Mouse (Mus musculus) large intestine, adult 2 months (tissue): Measurements from ENCODE around the gene Miox. TPM values are rescaled to one million over a fixed set of nuclear protein-coding genes. Genes with fewer than 3 reads are reported as not detected.

Source experiments
- DNase-seq: peaks from one replicate; pipeline ENCODE4 v3.0.0-alpha.2; 2012; ENCODE audit warnings: low read depth, low spot score
- WGBS: fragments of 180-500 bp; shearing (Covaris S2); methylation state at CpG from one replicate; pipeline ENCODE4 v1.1.7; 2018; 5-methylcytosine and 5-hydroxymethylcytosine counted together
- polyA plus RNA-seq: library from polyadenylated mRNA; depleted of rRNA; stranded (reverse); fragments of >200 nt; gene quantifications from 2 replicates; pipeline ENCODE4 v1.2.3, GENCODE M21; 2012

Miox gene
- polyA plus RNA-seq, 1 experiment: not detected

DNA sequence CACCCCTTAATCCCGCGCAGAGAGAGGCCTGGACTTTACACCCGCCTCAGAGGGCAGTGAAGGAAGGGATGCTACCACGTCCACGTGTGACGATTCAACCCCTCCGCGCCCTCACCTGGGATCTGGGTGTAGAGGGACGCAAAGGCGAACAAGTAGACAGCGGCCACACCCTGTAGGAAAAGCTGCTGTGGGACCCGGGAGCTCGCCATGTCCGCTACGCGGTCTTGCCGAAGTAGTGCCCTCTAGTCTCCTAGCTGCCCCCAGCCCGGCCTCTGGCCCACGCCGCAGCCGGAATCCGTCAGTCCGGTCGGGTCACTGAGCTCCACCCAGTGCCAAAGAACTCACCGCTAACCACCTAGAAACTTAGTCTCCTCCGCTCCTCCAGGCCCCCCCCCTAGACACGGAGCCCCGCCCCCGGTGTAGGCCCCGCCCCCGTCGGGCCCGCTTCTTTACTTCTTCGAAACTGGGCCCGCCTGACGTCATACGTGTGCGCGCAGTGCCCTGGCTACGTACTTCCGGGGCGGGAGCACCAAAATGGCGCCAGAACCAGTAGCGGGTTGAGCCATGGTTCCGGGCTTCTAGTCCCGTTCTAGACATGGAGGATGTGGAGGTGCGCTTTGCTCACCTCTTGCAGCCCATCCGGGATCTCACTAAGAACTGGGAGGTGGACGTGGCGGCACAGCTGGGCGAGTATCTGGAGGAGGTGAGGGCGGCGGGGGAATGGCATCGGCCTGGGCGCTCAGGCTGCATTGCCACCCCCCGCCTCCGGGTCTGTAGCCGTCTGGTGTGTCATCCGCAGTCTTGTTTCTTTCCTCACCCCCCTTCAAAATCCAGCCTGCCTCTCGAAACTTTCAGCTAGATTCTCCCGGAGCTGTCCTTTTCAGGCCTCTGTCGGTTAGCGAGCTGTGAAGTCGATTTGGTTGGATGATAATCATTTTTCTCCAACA is 21.3 kb downstream of the Miox start, which contains the start of the genes Lmf2 and Ncaph2:
Lmf2 (minus strand) TSS at position 419 of the 947 bp plus-strand sequence.
Ncaph2 (plus strand) TSS at position 479 of the 947 bp plus-strand sequence.
- WGBS: under 1% methylated on average over 64 of the region's 64 CpGs
- peak; percentile 82 for DNase-seq

DNA sequence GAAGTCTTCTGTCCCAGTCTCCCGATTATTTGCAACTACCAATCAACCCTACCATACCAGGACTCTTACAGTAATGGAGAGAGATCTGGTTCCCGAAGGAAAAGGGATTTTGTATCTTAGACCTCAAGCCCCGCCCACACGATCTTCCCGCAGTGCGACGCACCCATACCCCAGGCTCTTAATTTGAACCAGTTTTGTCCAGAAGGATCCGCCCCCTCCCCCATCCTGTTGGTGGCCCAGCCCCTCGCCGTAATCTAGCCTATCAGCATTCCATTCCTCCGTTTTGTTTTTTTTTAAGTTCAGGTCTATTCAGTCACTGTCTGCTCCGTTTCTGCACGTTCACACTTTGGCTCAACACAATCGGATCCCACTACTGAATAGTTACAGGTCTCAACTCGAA is 22.2 kb downstream of the Miox start:
- peak; percentile 42 for DNase-seq
- under 1% methylated on average over 15 of the region's 15 CpGs for WGBS

DNA sequence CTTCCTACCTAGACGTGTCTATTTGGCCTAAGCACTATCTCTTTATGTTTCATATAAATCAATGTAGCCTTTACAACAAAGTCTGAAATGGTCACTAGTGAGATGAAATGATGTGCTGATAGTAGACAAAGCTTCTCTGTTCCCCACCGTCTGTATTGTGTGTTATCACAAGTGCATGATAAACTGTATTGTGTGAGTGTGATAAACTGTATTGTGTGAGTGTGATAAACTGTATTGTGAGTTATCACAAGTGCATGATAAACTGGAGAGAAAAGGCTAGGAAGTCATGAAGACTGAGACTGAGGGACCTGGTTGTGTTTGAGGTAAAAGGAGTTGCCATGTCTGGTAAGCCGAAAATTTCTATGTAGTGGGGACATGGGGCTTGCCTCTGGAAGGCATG is 24.6 kb downstream of the Miox start:
- no peak for DNase-seq
- 65% methylated on average over 3 of the region's 3 CpGs for WGBS

DNA sequence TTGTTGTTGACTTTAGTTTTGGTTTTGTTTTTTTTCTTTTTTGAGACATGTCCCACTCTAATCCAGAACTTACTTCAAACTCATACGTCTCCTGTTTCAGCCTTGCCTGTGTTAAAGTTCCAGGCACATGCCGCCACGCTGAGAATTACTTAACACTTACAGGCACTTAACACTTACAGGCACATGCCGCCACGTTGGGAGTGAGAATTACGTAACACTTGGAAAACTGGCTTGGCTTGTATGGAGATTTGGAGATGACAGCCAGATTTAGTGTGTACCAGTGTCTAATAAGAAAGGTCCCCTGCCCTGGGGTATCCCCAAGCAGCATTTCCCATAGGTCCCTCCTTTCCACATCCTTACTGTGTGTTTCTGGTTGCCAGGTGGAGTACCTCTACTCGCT is 28.9 kb downstream of the Miox start:
- DNase-seq: no peak
- 84% methylated on average over 7 of the region's 7 CpGs for WGBS

DNA sequence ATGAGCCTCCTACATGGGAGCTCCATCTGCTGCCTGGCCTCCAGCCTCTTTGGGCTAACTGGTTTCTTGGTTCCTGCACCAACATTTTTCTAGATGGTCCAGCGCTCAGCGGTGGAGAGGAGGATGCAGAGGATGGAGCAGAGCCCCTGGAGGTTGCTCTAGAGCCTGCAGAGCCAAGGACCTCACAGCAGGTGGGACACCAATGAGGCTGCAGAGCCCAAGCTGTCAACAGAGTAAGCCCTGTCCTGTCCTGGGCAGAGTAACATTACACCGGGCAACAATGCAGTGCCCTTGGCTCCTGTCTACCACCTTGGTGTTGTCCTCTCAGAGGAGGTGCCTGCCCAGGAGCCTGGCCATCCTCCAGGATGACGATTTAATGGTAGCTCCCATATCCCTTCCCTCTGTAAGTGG is 30.9 kb downstream of the Miox start:
- DNase-seq: no peak
- 90% methylated on average over 4 of the region's 4 CpGs for WGBS

DNA sequence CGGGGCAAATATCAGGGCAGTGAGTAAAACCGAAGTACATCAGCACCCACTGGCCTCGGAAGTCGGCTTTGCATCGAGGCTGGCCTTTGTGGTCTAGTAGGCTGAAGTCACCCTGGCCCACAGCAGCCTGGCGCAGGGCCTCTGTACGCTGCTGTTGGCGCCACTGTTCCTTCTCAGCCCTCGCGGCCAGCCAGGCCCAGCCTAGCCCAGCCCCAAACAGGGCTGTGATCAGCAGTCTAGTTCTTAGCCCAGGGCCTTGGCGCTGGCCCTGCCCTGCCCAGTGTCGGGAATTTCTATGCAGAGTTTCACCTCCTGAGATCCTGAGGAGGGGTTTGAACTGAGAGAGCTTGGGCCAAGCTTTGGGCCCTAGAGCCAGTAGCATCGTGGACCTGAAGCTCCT is 37.9 kb downstream of the Miox start:
- DNase-seq: no peak
- 81% methylated on average over 13 of the region's 13 CpGs for WGBS

DNA sequence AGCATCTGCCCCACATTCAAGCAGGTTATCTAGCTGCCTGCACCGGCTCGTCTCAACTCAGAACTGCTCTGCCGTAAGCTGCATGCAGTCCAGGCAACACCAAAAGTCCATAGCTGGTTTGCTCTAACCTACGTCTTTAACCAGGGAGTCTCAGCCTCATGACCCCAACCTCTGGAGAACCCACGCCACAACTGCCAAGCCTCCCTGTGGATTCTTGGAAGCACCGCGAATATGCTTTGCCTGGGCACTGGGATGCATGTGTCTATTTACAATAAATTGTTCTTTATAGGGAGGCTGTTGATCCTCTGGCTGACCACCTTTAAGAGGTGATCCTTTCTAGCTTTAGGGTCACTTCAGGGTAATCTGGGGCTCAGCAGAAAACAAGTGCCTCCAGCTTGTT is 38.3 kb downstream of the Miox start:
- DNase-seq: no peak
- 85% methylated on average over 7 of the region's 7 CpGs for WGBS

DNA sequence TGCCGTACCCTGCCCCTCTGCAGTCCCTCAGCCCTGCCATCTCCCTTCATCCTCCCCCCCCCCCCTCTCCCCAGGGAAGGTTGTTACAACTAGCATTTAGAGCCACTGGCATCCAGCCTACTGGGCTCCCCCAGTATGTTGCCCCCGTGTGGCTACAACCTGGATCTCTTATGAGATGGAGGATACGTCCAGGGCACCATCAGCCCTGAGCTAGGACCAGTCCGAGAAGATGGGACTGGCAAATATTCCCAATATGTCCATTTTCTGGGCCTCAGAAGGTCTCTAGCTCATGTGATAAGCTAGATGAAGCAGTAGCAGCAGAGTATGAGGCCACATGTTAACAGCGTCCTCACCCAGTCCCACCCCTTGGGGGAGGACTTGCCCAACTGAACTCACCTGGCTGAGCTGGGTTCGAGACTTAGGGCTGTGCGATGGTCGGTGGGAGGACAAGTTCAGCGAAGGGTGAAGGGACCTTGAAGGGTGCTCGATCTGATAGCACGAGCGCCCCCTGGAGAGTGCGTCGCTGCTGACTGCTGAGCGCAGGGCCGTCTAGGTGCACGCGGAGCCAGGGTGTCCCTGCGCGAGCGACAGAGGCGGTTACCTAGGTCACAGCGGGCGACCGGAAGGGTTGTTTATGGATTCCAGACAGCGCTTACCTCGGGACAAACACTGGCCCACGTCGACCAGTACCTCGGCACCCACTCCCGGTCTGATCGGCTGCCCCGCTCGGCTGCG is 39.0 kb downstream of the Miox start:
- 1% methylated on average over 35 of the region's 35 CpGs for WGBS
- peak; percentile 61 for DNase-seq

DNA sequence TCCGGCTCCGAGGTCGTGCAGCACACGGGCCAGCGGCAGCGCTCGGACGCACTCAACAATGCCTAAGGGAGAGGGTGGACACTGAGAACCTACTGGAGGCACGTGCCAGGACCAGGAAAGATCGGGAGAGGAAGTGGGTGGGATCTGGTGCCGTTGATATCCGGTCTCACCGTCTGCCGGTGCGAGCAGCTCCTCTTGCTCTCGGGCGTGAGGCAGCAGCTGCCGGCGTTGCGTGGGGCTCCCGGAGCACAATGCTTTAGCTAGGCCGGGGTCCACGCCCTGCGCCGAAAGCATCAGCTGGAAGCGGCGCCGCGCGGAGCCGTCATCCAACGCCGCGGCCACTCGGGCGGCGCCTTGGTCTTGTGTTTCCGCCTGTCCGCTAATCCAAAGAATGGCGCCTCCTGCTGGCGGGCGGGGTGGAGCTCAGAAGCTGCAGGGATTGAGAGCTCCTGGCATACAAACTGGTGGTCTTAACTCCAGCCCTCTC is 39.6 kb downstream of the Miox start, which contains the start of gene Sco2:
Sco2 (minus strand) TSS at position 85 of the 487 bp plus-strand sequence.
- WGBS: under 1% methylated on average over 42 of the region's 42 CpGs
- peak; percentile 65 for DNase-seq

DNA sequence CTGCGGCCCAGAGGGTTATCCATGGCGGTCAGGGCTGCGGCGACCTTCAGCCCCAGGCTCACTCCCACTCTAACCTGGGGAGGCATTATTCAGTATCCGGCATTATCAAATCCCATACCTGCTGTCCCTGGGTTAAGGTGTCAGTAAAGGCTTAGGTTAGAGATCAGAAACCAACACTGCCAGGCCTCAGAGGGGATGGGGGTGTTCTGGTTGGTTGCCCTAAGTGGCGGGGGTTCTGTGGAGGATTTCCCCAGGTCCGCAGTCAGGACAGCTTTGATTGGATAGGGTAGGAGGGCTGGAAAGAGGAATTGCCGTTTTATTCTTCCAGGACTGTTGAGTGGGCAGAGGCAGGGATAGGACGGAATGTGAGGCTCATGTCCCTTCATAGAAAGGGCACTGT is 40.1 kb downstream of the Miox start:
- 50% methylated on average over 9 of the region's 9 CpGs for WGBS
- DNase-seq: no peak

DNA sequence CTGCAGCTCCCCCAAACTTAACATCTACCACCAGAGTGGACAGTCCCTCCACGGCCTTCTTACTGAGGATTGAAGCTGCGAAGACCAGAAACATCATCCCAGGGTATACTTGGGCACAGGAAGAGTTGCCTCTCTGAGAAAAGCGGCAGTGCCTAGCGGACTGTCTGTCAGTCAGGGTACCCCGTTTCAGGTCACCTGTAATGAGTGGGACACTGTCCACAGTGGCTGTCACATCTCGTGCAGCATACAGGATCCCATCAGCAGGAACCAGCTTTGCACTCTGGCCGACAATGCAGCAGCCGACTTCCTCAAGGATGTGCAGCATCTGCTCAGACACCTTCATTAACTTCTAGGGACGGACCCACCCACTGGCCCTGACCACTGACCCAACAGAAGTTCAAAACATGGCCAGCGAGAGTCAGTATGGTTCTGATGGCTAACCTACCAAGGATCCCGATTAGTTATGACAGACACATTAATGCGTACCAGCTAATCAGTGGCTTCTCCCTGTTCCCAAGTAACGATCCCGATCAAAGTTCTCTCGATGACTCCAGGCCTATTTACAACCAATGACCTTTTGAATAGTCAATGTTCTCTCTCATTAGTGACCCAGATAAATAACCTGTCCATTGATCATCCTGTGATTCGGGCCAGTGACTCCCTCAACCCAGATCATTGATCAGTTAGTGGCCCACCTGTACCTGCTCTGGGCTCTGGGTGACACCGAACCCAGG is 40.8 kb downstream of the Miox start:
- WGBS: 92% methylated on average over 17 of the region's 17 CpGs
- no peak for DNase-seq

DNA sequence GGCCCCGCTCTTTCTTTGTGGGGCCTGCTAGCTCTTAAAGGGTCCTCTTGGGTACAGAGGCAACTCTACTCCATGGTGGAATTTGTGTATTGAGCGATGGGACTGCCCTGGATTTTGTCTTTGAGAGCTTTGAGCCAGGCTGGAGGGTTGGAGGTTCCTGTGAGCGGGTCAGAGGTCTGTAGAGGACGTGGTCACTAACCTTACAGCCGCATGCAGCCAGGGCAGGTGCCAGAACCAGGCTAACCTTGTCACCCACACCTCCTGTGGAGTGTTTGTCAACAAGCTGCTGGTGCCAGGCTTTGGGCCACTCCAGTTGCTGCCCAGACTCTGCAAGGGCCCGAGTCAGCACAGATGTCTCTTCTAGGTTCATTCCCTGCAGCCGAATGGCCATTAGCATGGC is 41.8 kb downstream of the Miox start:
- no peak for DNase-seq
- WGBS: 87% methylated on average over 7 of the region's 7 CpGs

DNA sequence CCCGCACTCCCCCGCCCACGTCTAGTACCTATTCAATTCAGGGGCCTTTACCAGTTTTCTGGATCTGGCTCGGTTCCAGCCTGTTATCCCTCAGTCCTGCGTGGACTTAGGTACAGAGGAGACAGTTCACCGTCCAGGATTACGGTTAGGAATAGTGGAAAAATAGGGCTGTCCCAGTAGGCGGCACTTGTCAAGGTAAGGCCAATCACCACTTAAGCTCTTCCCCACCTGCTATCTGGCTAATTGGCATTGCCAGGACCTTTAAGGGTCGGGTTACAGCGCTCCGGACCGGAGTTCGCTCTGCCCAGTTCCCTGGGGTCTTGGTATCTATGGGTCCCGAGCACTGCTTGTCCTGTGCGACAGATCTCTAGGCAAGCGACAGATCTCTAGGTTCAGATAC is 42.8 kb downstream of the Miox start, which contains the start of gene Tymp:
Tymp (minus strand) TSS at position 83 of the 400 bp plus-strand sequence.
- WGBS: 44% methylated on average over 16 of the region's 16 CpGs
- no peak for DNase-seq

DNA sequence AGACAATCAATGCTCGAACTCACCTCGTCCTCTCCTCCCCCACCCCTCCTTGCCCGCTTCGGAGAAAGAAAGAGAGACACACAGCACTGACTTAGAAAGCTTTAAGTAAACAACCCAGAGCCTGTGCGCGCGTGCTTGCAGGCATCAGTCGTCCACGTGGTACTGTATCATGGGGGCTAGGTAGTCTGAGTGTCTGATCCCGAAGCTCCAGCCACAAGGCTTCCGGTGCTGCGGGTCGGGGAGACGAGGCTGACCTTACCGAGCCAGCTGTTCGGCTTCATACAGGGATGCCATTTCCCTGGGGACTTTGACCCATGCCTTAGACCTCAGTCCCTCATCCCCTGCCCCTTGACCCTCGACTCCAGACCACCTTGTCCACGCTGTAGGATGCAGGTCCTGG is 43.2 kb downstream of the Miox start:
- 7% methylated on average over 18 of the region's 18 CpGs for WGBS
- no peak for DNase-seq

DNA sequence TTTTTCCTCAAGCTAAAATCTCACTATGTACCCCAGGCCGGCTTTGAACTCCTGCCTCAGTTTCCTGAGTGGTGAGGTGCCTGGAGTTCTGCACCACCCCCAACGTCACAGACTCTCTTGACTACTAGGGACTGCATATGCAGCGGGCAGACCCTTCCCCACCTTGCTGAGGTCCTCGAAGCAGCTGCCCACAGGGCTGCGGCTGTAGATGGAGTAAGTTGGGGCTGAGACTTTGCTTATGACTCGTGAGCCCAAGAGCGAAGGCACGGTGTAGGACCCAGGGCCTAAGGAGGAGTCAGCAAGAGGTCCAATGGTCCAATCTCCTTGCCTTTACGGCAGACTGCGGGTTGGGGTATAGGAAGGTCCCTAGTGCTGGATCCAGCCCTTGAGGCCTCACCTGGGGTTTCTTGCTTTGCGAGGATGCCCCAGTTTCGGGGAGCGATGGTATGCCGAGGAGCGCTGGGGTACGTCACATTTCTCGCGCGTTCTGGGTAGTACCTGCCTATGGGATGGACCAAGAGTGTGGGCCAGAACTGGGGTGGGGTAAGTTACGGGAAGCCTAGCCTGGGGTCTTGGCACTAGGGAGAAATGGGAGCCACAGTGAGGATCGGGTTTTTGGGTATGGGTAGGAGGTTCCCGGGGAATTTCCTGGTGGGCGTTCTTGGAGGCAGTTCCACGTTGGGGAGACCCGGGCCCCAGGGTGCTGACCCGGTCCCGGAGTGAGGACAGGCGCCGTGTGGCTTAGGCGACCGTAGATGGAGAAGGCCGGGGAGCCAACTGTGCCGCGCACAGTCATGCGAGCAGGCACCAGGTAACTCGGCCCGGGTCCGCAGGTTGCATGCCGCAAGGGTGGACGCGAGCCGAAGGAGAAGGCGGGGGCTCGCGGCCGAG is 44.0 kb downstream of the Miox start:
- WGBS: 19% methylated on average over 46 of the region's 46 CpGs
- no peak for DNase-seq

DNA sequence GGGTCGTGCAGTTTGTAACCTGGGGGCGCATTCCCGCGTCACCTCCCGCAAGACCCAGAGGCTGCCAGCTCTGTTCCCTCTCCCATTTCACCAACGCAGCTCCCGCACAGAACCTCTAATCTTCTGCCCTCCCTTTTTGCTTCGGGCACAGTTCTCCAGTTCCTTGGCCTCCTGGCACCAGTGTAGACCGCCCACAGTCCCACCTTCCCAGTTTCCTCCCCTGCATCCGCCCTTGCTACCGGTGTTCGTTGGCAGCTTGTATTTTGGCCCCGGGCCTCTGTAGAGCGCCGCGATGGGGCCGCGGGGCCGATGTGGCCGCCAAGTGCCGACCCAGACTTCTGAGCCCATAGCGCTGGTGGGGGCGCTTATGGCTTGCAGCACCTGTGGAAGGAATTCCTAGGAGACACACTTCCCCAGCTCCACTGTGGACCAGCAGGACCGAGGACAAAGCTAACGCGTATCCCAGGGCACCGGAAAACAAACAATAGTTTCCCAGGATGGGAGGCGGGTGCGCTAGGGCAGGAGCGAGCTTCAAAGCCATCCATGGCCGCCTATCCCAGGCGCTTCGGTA is 44.7 kb downstream of the Miox start, which contains the start of gene Odf3b:
Odf3b (minus strand) TSS at position 452 of the 571 bp plus-strand sequence.
- under 1% methylated on average over 33 of the region's 33 CpGs for WGBS
- DNase-seq: no peak

DNA sequence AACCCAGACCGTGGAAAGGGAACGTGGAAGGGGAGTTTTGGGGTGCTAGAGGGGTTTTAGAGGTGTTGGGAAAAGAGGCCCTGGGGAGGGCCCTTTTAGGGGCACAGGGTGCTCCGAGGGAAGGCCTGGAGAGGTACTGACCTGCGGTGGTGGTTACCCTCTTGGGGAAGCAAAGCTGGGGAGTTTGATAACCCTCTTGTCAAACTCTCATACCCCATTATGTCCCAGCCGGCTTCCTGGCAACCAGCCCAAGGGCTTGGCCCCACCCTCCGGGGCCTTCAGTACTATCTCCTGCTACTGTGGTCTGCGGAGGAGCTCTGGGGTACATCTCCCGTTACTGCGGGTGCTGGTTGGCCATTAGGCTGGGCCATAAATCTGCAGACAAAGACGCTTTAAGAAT is 45.2 kb downstream of the Miox start:
- WGBS: 20% methylated on average over 10 of the region's 10 CpGs
- no peak for DNase-seq

DNA sequence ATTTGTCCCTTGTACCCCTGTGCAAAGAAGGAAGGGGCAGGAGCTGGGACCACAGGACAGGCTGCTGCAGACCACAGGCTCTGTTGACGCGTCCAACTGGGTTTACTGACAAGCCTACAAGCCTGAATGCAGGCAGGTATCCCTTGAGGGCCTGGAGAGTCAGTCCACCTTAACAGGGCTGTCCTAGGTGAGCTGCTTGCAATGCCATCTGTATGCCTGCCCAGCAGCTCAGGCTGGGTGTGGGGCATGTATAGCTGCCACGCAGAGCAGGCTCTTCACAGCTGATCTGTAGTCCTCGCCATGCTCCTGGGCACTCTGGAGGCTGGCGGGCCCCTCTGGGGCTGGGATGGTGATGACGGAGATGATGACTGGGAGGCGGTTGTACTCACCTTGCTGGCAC is 50.4 kb downstream of the Miox start, which contains the start of gene Klhdc7b:
Klhdc7b (plus strand) TSS at position 301 of the 400 bp plus-strand sequence.
- WGBS: 83% methylated on average over 7 of the region's 7 CpGs
- no peak for DNase-seq
